Mouse (Mus musculus): Measurements from ENCODE around the gene D17Wsu92e.

DNA sequence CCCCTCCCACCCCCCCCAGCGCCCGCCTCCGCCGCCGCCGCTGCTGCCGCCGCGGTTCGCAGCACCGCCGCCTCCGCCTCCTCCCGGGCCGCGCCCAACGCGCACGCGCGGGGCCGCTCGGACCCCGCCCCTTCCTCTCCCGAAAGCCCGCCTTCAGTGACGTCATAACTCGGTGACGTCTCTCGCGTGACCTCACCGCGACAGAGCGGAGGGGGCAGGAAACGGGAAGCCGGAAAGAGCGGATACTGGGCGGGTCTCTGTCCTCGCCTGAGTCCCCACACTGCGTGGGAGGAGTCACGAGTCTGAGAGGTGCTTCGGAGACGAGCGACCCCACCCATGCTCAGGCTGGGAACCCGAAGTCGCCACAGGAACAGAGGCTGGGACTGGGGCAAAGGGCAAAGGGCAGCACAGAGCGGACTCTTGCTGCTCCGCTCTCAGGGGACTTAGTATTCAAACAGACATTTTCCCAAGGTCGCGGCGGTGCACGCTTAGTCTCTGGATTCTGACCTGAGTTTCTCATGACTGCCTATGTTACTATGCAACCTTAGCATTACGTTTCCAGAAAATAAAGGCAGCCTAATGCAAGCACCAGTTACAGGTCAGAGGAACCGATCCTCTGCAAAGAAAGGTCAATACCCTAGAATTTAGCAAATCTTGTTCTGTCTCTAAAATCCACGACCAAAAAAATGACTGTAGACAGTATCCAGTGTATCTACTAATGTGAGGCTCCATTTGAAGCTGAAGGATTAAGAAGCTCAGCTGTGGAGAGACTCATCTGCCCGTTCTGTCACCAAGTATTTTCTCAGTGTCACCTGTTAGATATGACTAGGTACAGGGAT lies at the start of gene D17Wsu92e:
- TF ChIP-seq CTCF (IDR thresholded peaks at IDR 0.05; ENCODE audit: low read depth): peak; percentile 16; the same call in 1 of the 2 replicates
- peak; percentile 36; the same call in 1 of the 2 replicates for TF ChIP-seq EP300 (IDR thresholded peaks at IDR 0.05; ENCODE audit: low read depth)

Data from liver, embryonic 14.5 days (tissue).